Mouse (Mus musculus): ENCODE data around the gene Thpo.

Thpo gene

DNA sequence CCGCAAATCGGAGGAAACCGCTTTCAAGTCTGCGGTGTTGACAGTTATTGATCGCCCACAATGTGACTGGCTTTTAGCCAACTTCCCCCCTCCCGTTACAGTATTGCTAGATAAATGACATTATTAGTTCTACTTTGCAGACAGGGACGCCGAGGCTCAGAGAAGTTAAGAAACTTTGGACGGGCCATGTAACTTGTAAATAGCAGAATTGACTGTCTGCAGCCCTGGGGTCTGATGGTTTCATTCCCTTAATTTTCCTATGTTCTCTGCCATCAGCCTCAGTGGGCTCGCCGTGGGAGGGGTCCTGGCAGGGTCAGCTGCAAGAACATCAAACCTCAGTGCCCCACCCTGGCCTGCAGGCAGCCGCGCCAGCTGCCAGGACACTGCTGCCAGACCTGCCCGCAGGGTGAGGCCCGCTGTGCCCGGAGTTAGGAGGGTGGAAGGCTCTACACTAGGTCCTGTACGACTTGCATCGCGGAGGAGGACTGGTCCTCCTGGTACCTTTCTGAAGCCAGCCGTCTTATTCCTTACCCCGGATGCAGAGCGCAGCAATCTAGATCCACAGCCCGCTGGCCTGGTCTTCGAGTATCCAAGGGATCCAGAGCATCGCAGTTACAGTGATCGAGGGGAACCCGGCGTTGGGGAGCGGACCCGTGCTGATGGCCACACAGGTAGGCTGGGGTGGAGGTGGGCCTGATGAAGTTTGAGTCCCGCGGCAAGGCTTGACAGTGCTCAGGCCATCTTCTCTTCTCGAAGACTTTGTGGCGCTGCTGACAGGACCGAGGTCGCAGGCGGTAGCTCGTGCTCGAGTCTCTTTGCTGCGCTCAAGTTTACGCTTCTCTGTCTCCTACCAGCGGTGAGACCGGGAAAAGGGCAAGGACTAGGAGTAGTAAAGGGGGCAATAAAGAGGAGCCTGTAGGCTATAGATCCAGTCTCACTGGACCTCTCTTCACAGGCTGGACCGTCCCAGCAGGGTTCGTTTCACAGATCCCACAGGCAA is at the start of gene Thpo:
Gene Thpo (minus strand): TSS at position 781 of the 1,000 bp plus-strand sequence.
- peak in 1 of 2 experiments; percentile 47 for DNase-seq (ENCODE audit: low spot score in 2 of 2)

GRCm38 (mm10) chr16:20783891-20784290 is 49.6 kb upstream of the Thpo start:
- no peak for DNase-seq (ENCODE audit: low spot score in 2 of 2)

GRCm38 (mm10) chr16:20781101-20781630 is 46.9 kb upstream of the Thpo start:
- DNase-seq (ENCODE audit: low spot score in 2 of 2) = no peak

- DNase-seq (ENCODE audit: low spot score in 2 of 2) = no peak
These were observed 45.5 kb upstream of the Thpo start for GRCm38 (mm10) chr16:20779846-20780245.

DNA sequence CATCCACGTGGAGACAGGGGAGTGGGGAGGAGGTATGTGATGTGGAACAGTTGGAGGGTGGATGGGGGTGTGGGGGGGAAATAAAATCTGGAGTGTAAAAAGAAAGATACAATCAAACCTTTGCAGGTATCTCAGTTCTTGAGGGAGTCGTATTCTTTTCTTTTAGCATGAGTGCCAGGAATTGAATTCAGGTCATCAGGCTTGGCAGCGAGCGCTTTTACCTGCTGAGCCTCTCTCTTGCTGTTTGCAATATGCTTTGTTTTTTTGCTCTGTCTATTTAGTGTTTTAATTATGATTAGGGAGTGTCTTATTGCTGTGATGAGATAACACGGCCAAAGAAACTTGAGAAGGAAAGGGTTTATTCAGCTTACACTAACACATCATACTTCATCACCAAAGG is 40.7 kb upstream of the Thpo start:
- no peak for DNase-seq (ENCODE audit: low spot score in 2 of 2)

GRCm38 (mm10) chr16:20765244-20765643 is 30.9 kb upstream of the Thpo start:
- peak in 1 of 2 experiments; percentile 47 for DNase-seq (ENCODE audit: low spot score in 2 of 2)

GRCm38 (mm10) chr16:20761681-20762080 is 27.4 kb upstream of the Thpo start:
- DNase-seq (ENCODE audit: low spot score in 2 of 2) = peak in 1 of 2 experiments; percentile 71

DNA sequence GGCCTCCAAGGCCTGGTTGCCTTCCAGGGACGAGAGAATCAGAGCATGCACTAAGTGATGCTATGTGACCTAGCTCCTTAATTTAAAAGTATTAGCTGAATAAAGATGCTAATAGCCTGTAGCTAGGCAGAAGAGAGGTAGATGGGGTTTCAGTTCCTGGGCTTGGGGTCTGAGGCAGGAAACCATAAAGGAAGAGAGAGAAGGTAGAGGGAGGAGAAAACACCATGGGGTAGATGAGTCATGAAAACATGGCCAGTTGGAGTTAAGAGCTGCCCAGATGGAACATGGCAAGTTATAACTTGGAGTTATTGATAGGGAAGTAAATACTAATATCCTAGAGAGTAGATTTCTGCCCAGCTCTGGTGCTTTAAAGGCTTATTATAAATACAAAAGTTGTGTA is 23.1 kb upstream of the Thpo start:
- no peak for DNase-seq (ENCODE audit: low spot score in 2 of 2)

- DNase-seq (ENCODE audit: low spot score in 2 of 2) = no peak
These were observed 21.7 kb upstream of the Thpo start for GRCm38 (mm10) chr16:20756052-20756451.

- DNase-seq (ENCODE audit: low spot score in 2 of 2) = no peak
These were observed 16.2 kb upstream of the Thpo start for GRCm38 (mm10) chr16:20750518-20750917.

- peak in 1 of 2 experiments; percentile 68 for DNase-seq (ENCODE audit: low spot score in 2 of 2)
These were observed 12.3 kb upstream of the Thpo start for GRCm38 (mm10) chr16:20746641-20747040.

- no peak for DNase-seq (ENCODE audit: low spot score in 2 of 2)
These were observed 5.5 kb upstream of the Thpo start for GRCm38 (mm10) chr16:20739845-20740244.

DNA sequence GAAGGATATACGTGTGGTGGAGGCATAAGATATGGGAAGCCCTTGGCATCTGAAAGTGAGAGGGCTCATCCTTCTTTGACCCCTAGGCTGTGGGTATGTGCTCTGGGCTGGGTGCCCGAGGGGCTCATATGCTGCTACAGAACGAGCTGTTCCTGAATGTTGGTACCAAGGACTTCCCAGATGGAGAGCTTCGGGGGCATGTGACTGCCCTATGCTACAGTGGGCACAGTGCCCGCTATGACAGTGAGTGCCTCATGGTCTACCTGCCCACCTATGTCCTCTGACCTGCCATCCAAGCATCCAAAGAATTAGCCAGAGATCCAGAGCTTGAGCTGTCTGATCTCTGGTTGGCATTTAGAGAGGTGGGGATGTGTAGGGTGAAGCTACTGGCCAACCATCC is 2.5 kb upstream of the Thpo start:
- no peak for DNase-seq (ENCODE audit: low spot score in 2 of 2)

GRCm38 (mm10) chr16:20736168-20736567 is 1.9 kb upstream of the Thpo start:
- DNase-seq (ENCODE audit: low spot score in 2 of 2) = no peak

DNA sequence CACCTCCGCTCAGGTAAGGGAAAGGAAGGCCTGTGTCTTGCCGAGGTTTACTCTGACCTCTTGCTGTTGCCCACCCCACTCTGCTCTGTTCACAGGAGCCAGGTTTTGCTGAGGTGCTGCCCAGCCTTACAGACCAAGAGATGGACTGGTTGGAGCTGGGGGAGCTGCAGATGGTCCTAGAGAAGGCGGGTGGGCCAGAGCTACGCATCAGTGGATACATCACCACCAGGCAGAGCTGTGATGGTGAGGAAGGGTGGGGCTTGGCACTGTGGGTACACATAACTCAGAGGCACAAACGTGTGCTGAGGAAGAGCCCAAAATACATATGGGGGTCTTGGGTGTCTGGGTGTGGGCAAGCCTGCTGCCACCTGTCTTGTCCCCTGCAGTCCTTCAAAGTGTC is 1.3 kb upstream of the Thpo start:
- DNase-seq (ENCODE audit: low spot score in 2 of 2) = no peak

DNA sequence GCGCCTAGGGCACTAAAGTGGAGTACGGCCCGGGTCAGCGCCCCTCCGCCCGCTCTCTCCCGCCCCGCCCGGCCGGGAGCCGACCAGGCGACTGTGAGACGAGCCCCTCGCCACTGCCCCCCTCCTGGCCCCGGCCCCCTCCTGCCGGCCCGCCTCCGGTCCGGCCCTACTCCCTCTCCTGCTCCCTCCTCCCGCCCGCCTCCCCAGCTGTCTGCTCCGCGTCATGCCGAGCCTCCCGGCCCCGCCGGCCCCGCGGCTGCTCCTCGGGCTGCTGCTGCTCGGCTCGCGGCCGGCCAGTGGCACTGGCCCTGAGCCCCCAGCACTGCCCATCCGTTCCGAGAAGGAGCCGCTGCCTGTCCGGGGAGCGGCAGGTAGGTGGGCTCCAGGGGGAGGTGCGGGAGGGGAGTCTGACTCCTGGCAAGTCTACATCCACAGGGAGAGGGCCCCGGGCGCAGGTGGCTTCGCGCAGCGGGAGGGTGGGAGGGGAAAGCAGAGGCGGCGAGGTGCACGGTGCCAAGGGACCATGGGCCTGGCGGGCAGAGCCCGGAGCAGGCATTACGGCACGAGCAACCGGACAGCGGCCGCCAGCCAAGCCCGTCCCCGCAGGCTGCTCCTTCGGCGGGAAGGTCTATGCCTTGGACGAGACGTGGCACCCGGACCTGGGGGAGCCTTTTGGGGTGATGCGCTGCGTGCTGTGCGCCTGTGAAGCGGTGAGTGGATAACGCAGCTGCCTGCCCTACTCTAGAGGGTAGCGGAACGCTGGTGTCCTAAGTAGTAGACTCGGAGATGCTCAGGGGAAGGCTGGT is 1.2 kb downstream of the Thpo start, which contains the start of gene Chrd:
Gene Chrd (plus strand): TSS at position 203 of the 806 bp plus-strand sequence.
- peak; percentile 50 to 70 for DNase-seq (ENCODE audit: low spot score in 2 of 2)

- no peak for DNase-seq (ENCODE audit: low spot score in 2 of 2)
These were observed 1.9 kb downstream of the Thpo start for GRCm38 (mm10) chr16:20732251-20732924.

DNA sequence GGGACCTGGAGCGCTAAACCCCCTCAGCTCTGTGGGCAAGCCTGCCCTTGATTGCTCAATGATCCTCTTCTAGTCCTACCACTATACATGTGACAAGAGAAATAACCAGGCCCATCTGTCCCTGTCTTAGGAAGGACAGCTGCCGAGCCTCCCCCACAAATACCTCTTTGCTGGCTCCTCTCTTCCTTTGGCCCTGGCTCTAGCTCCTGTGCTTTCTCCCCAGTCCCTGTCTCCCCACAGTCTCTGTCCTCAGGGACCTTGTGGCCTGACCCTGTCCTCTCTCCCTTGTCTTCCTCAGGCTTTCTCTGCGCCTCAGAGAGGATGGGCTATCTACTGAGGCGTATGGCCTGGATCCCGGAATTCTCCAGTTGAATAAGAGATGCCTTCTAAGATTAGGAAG is 2.6 kb downstream of the Thpo start:
- DNase-seq (ENCODE audit: low spot score in 2 of 2) = no peak

- DNase-seq (ENCODE audit: low spot score in 2 of 2) = no peak
These were observed 4.0 kb downstream of the Thpo start for GRCm38 (mm10) chr16:20730293-20730711.

GRCm38 (mm10) chr16:20726384-20726783 is 7.9 kb downstream of the Thpo start:
- no peak for DNase-seq (ENCODE audit: low spot score in 2 of 2)

DNA sequence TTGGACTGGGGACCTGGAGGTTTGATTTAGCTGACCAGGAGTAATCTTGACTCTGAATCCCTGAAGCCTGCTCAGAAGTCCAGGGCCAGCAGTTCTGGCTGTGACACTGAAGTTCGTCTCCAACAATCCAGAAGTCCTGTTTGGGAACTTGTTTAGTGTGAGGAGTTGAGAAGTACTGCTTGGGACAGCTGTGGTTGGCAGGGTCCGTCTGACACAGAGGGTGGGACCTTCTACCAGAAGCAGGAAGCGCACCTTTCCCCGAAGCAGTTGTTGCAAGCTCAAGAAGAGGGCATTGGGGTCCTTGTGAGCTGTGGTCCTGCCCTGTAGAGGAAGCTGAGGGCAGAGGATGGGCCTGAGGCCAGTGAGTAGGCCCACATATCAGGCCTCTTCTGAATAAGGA is 8.6 kb downstream of the Thpo start:
- no peak for DNase-seq (ENCODE audit: low spot score in 2 of 2)
